Mouse (Mus musculus): ENCODE measurements around the gene Amer2.

Amer2 gene

GRCm38 (mm10) chr14:60369667-60370315 lies 3.3 kb upstream of the Amer2 start:
- H3K36me3 ChIP-seq (ENCODE audit: insufficient read depth, low read length): no peaks in the 10 kb centered on the region
- H3K4me3 ChIP-seq (replicated peaks; ENCODE audit: low read length): no peak overlapping the region
- peaks cover 16% of the 10 kb centered on the region for H3K4me1 ChIP-seq (replicated peaks; ENCODE audit: low read depth, low read length)
- H3K9me3 ChIP-seq (ENCODE audit: low read length): peaks cover 4% of the 10 kb centered on the region; the same call in 1 of the 2 replicates
- peaks cover 25% of the 10 kb centered on the region for H3K27me3 ChIP-seq (ENCODE audit: insufficient read depth, low read length)
- TF ChIP-seq POU5F1 (IDR thresholded peaks at IDR 0.05; ENCODE audit: borderline replicate concordance, low read length) (no peak), CTCF (conservative IDR thresholded peaks at IDR 0.05; ENCODE audit: low read length) (no peak), NANOG (IDR thresholded peaks at IDR 0.05; ENCODE audit: borderline replicate concordance, low read length) (no peak)

GRCm38 (mm10) chr14:60377107-60377506 lies 4.0 kb downstream of the Amer2 start:
- no peak overlapping the region for H3K4me3 ChIP-seq (replicated peaks; ENCODE audit: low read length)
- peaks cover 74% of the 10 kb centered on the region for H3K27me3 ChIP-seq (ENCODE audit: insufficient read depth, low read length)
- peaks cover 12% of the 10 kb centered on the region; the same call in 1 of the 2 replicates for H3K9me3 ChIP-seq (ENCODE audit: low read length)
- peaks cover 12% of the 10 kb centered on the region for H3K4me1 ChIP-seq (replicated peaks; ENCODE audit: low read depth, low read length)
- H3K36me3 ChIP-seq (ENCODE audit: insufficient read depth, low read length): no peaks in the 10 kb centered on the region
- TF ChIP-seq CTCF (conservative IDR thresholded peaks at IDR 0.05; ENCODE audit: low read length): no peak
- TF ChIP-seq NANOG (IDR thresholded peaks at IDR 0.05; ENCODE audit: borderline replicate concordance, low read length): no peak
- no peak for TF ChIP-seq POU5F1 (IDR thresholded peaks at IDR 0.05; ENCODE audit: borderline replicate concordance, low read length)

DNA sequence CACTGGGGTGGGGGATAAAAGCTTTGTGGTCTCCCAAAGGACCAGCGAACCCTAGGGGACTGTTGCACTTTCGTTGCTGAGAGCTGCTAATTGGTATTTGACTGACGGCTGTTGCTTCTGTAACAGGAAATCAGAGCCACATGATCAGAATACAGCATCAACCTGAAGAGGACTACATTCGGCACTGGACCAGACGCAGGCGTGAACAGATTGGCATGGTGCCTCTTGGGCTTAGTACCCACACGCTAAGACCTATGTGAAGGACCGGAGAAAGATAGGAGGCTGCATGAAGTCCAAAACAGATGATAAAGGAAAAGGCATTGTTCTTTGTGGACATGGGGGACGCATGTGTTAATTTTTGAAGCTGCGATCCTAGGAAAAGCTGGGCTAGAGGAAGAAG lies 4.5 kb downstream of the Amer2 start:
- Histone ChIP-seq H3K9me3 (ENCODE audit: low read length) (peaks cover 12% of the 10 kb centered on the region; the same call in 1 of the 2 replicates), H3K36me3 (ENCODE audit: insufficient read depth, low read length) (no peaks in the 10 kb centered on the region), H3K4me1 (replicated peaks; ENCODE audit: low read depth, low read length) (peaks cover 12% of the 10 kb centered on the region), H3K27me3 (ENCODE audit: insufficient read depth, low read length) (peaks cover 71% of the 10 kb centered on the region), H3K4me3 (replicated peaks; ENCODE audit: low read length) (peak overlapping the region; percentile 79)
- TF ChIP-seq POU5F1 (IDR thresholded peaks at IDR 0.05; ENCODE audit: borderline replicate concordance, low read length) (no peak), NANOG (IDR thresholded peaks at IDR 0.05; ENCODE audit: borderline replicate concordance, low read length) (no peak), CTCF (conservative IDR thresholded peaks at IDR 0.05; ENCODE audit: low read length) (no peak)

GRCm38 (mm10) chr14:60378057-60378565 lies 5.1 kb downstream of the Amer2 start:
- peaks cover 12% of the 10 kb centered on the region for H3K4me1 ChIP-seq (replicated peaks; ENCODE audit: low read depth, low read length)
- H3K9me3 ChIP-seq (ENCODE audit: low read length): peaks cover 12% of the 10 kb centered on the region; the same call in 1 of the 2 replicates
- peak overlapping the region; percentile 79 for H3K4me3 ChIP-seq (replicated peaks; ENCODE audit: low read length)
- TF ChIP-seq CTCF (conservative IDR thresholded peaks at IDR 0.05; ENCODE audit: low read length): no peak
- no peak for TF ChIP-seq POU5F1 (IDR thresholded peaks at IDR 0.05; ENCODE audit: borderline replicate concordance, low read length)
- TF ChIP-seq NANOG (IDR thresholded peaks at IDR 0.05; ENCODE audit: borderline replicate concordance, low read length): no peak
- peaks cover 66% of the 10 kb centered on the region for H3K27me3 ChIP-seq (ENCODE audit: insufficient read depth, low read length)
- H3K36me3 ChIP-seq (ENCODE audit: insufficient read depth, low read length): no peaks in the 10 kb centered on the region

GRCm38 (mm10) chr14:60378566-60379322 lies 5.7 kb downstream of the Amer2 start:
- peaks cover 66% of the 10 kb centered on the region for H3K27me3 ChIP-seq (ENCODE audit: insufficient read depth, low read length)
- H3K4me3 ChIP-seq (replicated peaks; ENCODE audit: low read length): peak overlapping the region; percentile 79
- peaks cover 12% of the 10 kb centered on the region for H3K4me1 ChIP-seq (replicated peaks; ENCODE audit: low read depth, low read length)
- H3K9me3 ChIP-seq (ENCODE audit: low read length): peaks cover 12% of the 10 kb centered on the region; the same call in 1 of the 2 replicates
- H3K36me3 ChIP-seq (ENCODE audit: insufficient read depth, low read length): no peaks in the 10 kb centered on the region
- no peak for TF ChIP-seq NANOG (IDR thresholded peaks at IDR 0.05; ENCODE audit: borderline replicate concordance, low read length)
- TF ChIP-seq CTCF (conservative IDR thresholded peaks at IDR 0.05; ENCODE audit: low read length): no peak
- no peak for TF ChIP-seq POU5F1 (IDR thresholded peaks at IDR 0.05; ENCODE audit: borderline replicate concordance, low read length)

DNA sequence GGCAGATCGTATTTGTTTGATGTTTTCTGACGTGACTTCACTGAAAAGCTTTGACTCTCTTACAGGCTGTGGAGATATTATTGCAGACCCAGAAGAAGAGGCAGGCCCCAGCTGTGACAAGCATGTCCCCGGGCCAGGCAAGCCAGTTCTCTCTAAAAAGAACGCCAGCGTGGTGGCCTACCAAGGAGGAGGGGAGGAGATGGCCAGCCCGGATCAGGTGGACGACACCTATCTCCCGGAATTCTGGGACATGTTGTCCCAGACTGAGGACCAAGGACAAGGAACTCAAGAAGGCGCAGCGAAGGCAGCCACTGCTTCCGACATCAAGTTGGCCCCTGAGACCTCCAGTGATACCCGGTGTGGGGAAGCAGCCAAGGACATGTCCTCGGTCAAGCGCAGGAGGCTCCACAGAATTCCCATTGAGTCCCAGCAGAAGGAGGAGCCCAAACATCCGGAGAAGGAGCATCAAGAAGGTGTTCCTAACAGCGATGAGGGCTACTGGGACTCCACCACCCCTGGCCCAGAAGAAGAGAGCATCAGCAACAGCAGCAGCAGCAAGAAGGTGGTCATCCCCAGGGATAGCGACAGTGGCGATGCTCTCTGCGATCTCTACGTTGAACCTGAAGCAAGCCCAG lies 6.4 kb downstream of the Amer2 start:
- no peaks in the 10 kb centered on the region for H3K36me3 ChIP-seq (ENCODE audit: insufficient read depth, low read length)
- peaks cover 12% of the 10 kb centered on the region; the same call in 1 of the 2 replicates for H3K9me3 ChIP-seq (ENCODE audit: low read length)
- no peak for TF ChIP-seq NANOG (IDR thresholded peaks at IDR 0.05; ENCODE audit: borderline replicate concordance, low read length)
- TF ChIP-seq POU5F1 (IDR thresholded peaks at IDR 0.05; ENCODE audit: borderline replicate concordance, low read length): no peak
- no peak for TF ChIP-seq CTCF (conservative IDR thresholded peaks at IDR 0.05; ENCODE audit: low read length)
- peaks cover 12% of the 10 kb centered on the region for H3K4me1 ChIP-seq (replicated peaks; ENCODE audit: low read depth, low read length)
- H3K27me3 ChIP-seq (ENCODE audit: insufficient read depth, low read length): peaks cover 63% of the 10 kb centered on the region
- peak overlapping the region; percentile 79 for H3K4me3 ChIP-seq (replicated peaks; ENCODE audit: low read length)

DNA sequence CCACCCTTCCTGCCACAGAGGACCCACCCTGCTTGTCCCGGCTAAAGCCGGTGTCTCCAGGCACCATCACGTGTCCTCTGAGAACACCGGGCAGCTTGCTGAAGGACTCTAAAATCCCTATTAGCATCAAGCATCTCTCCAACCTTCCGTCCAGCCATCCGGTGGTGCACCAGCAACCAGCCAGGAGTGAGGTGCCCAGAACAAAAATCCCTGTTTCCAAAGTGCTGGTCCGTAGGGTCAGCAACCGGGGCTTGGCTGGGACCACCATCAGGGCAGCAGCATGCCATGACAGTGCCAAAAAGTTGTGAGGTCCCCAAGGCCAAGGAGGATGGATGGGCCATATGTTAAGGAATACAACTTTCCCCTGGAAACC lies 6.9 kb downstream of the Amer2 start:
- peaks cover 12% of the 10 kb centered on the region for H3K4me1 ChIP-seq (replicated peaks; ENCODE audit: low read depth, low read length)
- TF ChIP-seq NANOG (IDR thresholded peaks at IDR 0.05; ENCODE audit: borderline replicate concordance, low read length) (no peak), CTCF (conservative IDR thresholded peaks at IDR 0.05; ENCODE audit: low read length) (no peak)
- no peaks in the 10 kb centered on the region for H3K36me3 ChIP-seq (ENCODE audit: insufficient read depth, low read length)
- peaks cover 12% of the 10 kb centered on the region; the same call in 1 of the 2 replicates for H3K9me3 ChIP-seq (ENCODE audit: low read length)
- no peak overlapping the region for H3K4me3 ChIP-seq (replicated peaks; ENCODE audit: low read length)
- H3K27me3 ChIP-seq (ENCODE audit: insufficient read depth, low read length): peaks cover 59% of the 10 kb centered on the region

- Histone ChIP-seq H3K27me3 (ENCODE audit: insufficient read depth, low read length) (peaks cover 45% of the 10 kb centered on the region), H3K36me3 (ENCODE audit: insufficient read depth, low read length) (no peaks in the 10 kb centered on the region), H3K4me1 (replicated peaks; ENCODE audit: low read depth, low read length) (peaks cover 12% of the 10 kb centered on the region), H3K4me3 (replicated peaks; ENCODE audit: low read length) (no peak overlapping the region), H3K9me3 (ENCODE audit: low read length) (peaks cover 9% of the 10 kb centered on the region; the same call in 1 of the 2 replicates)
- TF ChIP-seq NANOG (IDR thresholded peaks at IDR 0.05; ENCODE audit: borderline replicate concordance, low read length) (no peak), CTCF (conservative IDR thresholded peaks at IDR 0.05; ENCODE audit: low read length) (no peak), POU5F1 (IDR thresholded peaks at IDR 0.05; ENCODE audit: borderline replicate concordance, low read length) (no peak)
Observed at GRCm38 (mm10) chr14:60381671-60382070, 8.6 kb downstream of the Amer2 start.
